Mouse (Mus musculus): Measurements from ENCODE around the gene Mrps11. TPM values are rescaled to one million over a fixed set of nuclear protein-coding genes. Genes with fewer than 3 reads are reported as not detected.
A peak's percentile ranks its signal among the peaks of the same experiment; 100 is the strongest.

The Mrps11 gene
- total and polyA plus RNA-seq, 3 experiments, result 38.0 to 40.6 (median 40.5) TPM

DNA sequence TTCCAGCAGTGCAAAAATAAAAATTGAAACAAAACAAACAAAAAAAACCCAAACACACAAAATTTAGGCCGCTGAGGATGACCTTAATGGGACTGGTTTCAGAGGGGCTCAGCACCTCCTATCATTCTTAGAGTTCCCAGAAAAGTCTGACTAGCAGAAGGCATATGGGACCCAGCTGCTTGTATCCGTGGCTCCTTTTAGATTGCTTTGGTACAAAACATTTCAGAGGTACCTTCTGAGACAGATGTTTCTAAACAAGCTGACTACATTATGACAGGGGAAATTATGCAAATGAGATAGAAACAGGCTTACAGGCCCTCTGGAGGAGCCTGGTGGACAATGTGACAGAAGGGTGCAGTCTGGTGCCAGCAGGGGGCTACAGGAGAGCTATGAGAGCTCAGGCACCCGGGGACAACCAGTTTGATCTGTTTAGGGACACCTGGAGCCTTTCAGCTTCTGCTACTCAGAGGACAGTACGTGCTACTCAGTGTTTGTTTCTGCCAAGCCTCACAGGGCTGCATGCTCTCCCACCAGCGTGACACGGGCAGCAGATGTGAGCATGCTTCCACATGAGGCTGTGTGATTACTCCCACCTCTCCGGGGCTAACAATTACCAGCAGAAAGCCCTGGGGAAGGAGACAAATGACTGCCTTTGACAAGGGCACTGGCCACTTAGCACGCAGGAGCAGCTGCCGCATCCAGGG lies 43.9 kb downstream of the Mrps11 start:
- Histone ChIP-seq H3K79me2 (replicated peaks; ENCODE audit: control insufficient read depth, insufficient read depth, low read length) (no peaks in the 10 kb centered on the region), H3K9ac (ENCODE audit: low read depth, low read length) (no peak overlapping the region), H3K27ac (peak overlapping the region; percentile 41), H3K4me3 (no peak overlapping the region), H3K36me3 (ENCODE audit: control insufficient read depth, insufficient read depth, low read length) (no peaks in the 10 kb centered on the region), H3K4me1 (ENCODE audit: control insufficient read depth, insufficient read depth, low read length) (no peaks in the 10 kb centered on the region), H3K27me3 (ENCODE audit: control insufficient read depth, insufficient read depth, low read length) (no peaks in the 10 kb centered on the region)
- TF ChIP-seq EP300 (IDR thresholded peaks at IDR 0.05; ENCODE audit: insufficient read depth, low read depth, low read length), result no peak
- no peak for TF ChIP-seq POLR2A (IDR thresholded peaks at IDR 0.05; ENCODE audit: insufficient read depth, low read depth, low read length)
- TF ChIP-seq CTCF (IDR thresholded peaks at IDR 0.05), result peak; percentile 34
- DNase-seq, result peak in 1 of 2 experiments; percentile 23
- 64% methylated on average over 9 of the region's 9 CpGs for WGBS
- intact Hi-C loops (cut with DNase I), result no loop called here

GRCm38 (mm10) chr7:78827749-78828362 lies 44.9 kb downstream of the Mrps11 start:
- Histone ChIP-seq H3K27ac (no peak overlapping the region), H3K36me3 (ENCODE audit: control insufficient read depth, insufficient read depth, low read length) (no peaks in the 10 kb centered on the region), H3K4me3 (no peak overlapping the region), H3K9ac (ENCODE audit: low read depth, low read length) (no peak overlapping the region), H3K27me3 (ENCODE audit: control insufficient read depth, insufficient read depth, low read length) (no peaks in the 10 kb centered on the region), H3K4me1 (ENCODE audit: control insufficient read depth, insufficient read depth, low read length) (no peaks in the 10 kb centered on the region), H3K79me2 (replicated peaks; ENCODE audit: control insufficient read depth, insufficient read depth, low read length) (no peaks in the 10 kb centered on the region)
- DNase-seq, result no peak
- TF ChIP-seq EP300 (IDR thresholded peaks at IDR 0.05; ENCODE audit: insufficient read depth, low read depth, low read length) (no peak), CTCF (IDR thresholded peaks at IDR 0.05) (no peak), POLR2A (IDR thresholded peaks at IDR 0.05; ENCODE audit: insufficient read depth, low read depth, low read length) (no peak)
- WGBS, result 86% methylated on average over 14 of the region's 14 CpGs
- intact Hi-C loops (cut with DNase I), result no loop called here

GRCm38 (mm10) chr7:78835656-78836055 lies 52.7 kb downstream of the Mrps11 start:
- H3K9ac ChIP-seq (ENCODE audit: low read depth, low read length), result no peak overlapping the region
- intact Hi-C loops (cut with DNase I), result no loop called here
- H3K36me3 ChIP-seq (ENCODE audit: control insufficient read depth, insufficient read depth, low read length), result peaks cover 8% of the 10 kb centered on the region
- 83% methylated on average over 4 of the region's 4 CpGs for WGBS
- H3K4me1 ChIP-seq (ENCODE audit: control insufficient read depth, insufficient read depth, low read length), result no peaks in the 10 kb centered on the region
- TF ChIP-seq EP300 (IDR thresholded peaks at IDR 0.05; ENCODE audit: insufficient read depth, low read depth, low read length) (no peak), POLR2A (IDR thresholded peaks at IDR 0.05; ENCODE audit: insufficient read depth, low read depth, low read length) (no peak), CTCF (IDR thresholded peaks at IDR 0.05) (no peak)
- no peaks in the 10 kb centered on the region for H3K27me3 ChIP-seq (ENCODE audit: control insufficient read depth, insufficient read depth, low read length)
- no peaks in the 10 kb centered on the region for H3K79me2 ChIP-seq (replicated peaks; ENCODE audit: control insufficient read depth, insufficient read depth, low read length)
- H3K4me3 ChIP-seq, result no peak overlapping the region
- no peak overlapping the region for H3K27ac ChIP-seq
- no peak for DNase-seq

GRCm38 (mm10) chr7:78837250-78837649 lies 54.3 kb downstream of the Mrps11 start:
- intact Hi-C loops (cut with DNase I), result no loop called here
- H3K9ac ChIP-seq (ENCODE audit: low read depth, low read length), result no peak overlapping the region
- WGBS, result 69% methylated on average over 4 of the region's 4 CpGs
- TF ChIP-seq EP300 (IDR thresholded peaks at IDR 0.05; ENCODE audit: insufficient read depth, low read depth, low read length), result no peak
- no peak for TF ChIP-seq POLR2A (IDR thresholded peaks at IDR 0.05; ENCODE audit: insufficient read depth, low read depth, low read length)
- no peak for TF ChIP-seq CTCF (IDR thresholded peaks at IDR 0.05)
- H3K27me3 ChIP-seq (ENCODE audit: control insufficient read depth, insufficient read depth, low read length), result no peaks in the 10 kb centered on the region
- no peaks in the 10 kb centered on the region for H3K79me2 ChIP-seq (replicated peaks; ENCODE audit: control insufficient read depth, insufficient read depth, low read length)
- peaks cover 19% of the 10 kb centered on the region for H3K36me3 ChIP-seq (ENCODE audit: control insufficient read depth, insufficient read depth, low read length)
- H3K4me1 ChIP-seq (ENCODE audit: control insufficient read depth, insufficient read depth, low read length), result no peaks in the 10 kb centered on the region
- no peak overlapping the region for H3K27ac ChIP-seq
- no peak overlapping the region for H3K4me3 ChIP-seq
- DNase-seq, result no peak

- H3K9ac ChIP-seq (ENCODE audit: low read depth, low read length), result no peak overlapping the region
- peak overlapping the region; percentile 88 for H3K27ac ChIP-seq
- H3K36me3 ChIP-seq (ENCODE audit: control insufficient read depth, insufficient read depth, low read length), result peaks cover 24% of the 10 kb centered on the region
- TF ChIP-seq CTCF (IDR thresholded peaks at IDR 0.05) (no peak), POLR2A (IDR thresholded peaks at IDR 0.05; ENCODE audit: insufficient read depth, low read depth, low read length) (no peak), EP300 (IDR thresholded peaks at IDR 0.05; ENCODE audit: insufficient read depth, low read depth, low read length) (no peak)
- no peaks in the 10 kb centered on the region for H3K27me3 ChIP-seq (ENCODE audit: control insufficient read depth, insufficient read depth, low read length)
- H3K4me1 ChIP-seq (ENCODE audit: control insufficient read depth, insufficient read depth, low read length), result no peaks in the 10 kb centered on the region
- intact Hi-C loops (cut with DNase I), result no loop called here
- DNase-seq, result peak in 1 of 2 experiments; percentile 18
- 56% methylated on average over 5 of the region's 5 CpGs for WGBS
- H3K79me2 ChIP-seq (replicated peaks; ENCODE audit: control insufficient read depth, insufficient read depth, low read length), result peaks cover 2% of the 10 kb centered on the region; the same call in 1 of the 2 replicates
- no peak overlapping the region for H3K4me3 ChIP-seq
These were observed 58.7 kb downstream of the Mrps11 start for GRCm38 (mm10) chr7:78841601-78842000.

Other genes starting within 250 kb of the Mrps11 start
- 1 to 10 TPM; 1.4 to 1.8 TPM for gene Ntrk3, start 45.1 kb upstream of the Mrps11 start, total RNA-seq (2021)
- gene Ntrk3, start 45.1 kb upstream of the Mrps11 start, polyA plus RNA-seq (2012; rRNA removed), result 4.8 and 9.1 TPM in 2 replicates
- gene Mrpl46, start 412 bp downstream of the Mrps11 start, total RNA-seq (2021), result 10 to 100 TPM; 48.6 to 52.0 TPM
- gene Mrpl46, start 412 bp downstream of the Mrps11 start, polyA plus RNA-seq (2012; rRNA removed), result 27.4 and 31.7 TPM in 2 replicates
- 10 to 100 TPM; 13.2 to 13.8 TPM for gene Det1, start 64.1 kb downstream of the Mrps11 start, total RNA-seq (2021)
- 14.6 and 18.3 TPM in 2 replicates for gene Det1, start 64.1 kb downstream of the Mrps11 start, polyA plus RNA-seq (2012; rRNA removed)
- gene Aen, start 112.7 kb downstream of the Mrps11 start, total RNA-seq (2021), result 10 to 100 TPM; 33.9 to 39.0 TPM
- 23.5 and 31.2 TPM in 2 replicates for gene Aen, start 112.7 kb downstream of the Mrps11 start, polyA plus RNA-seq (2012; rRNA removed)
- 10 to 100 TPM in 1 of 2 experiments, 1 to 10 TPM in 1; 6.2 to 30.3 TPM for gene Isg20, start 130.3 kb downstream of the Mrps11 start, total RNA-seq (2021)
- gene Isg20, start 130.3 kb downstream of the Mrps11 start, polyA plus RNA-seq (2012; rRNA removed), result 15.3 and 88.6 TPM in 2 replicates

Measured in heart, adult 2 months (tissue).